Mouse (Mus musculus) cerebral cortex, adult 2 months (tissue): Measurements from ENCODE around the gene Rab10.

ENCODE experiments used
- WGBS: fragments of 180-500 bp; shearing (Covaris S2); methylation state at CpG from one replicate; pipeline ENCODE4 v1.1.7; 2018; 5-methylcytosine and 5-hydroxymethylcytosine counted together

Gene Rab10

DNA sequence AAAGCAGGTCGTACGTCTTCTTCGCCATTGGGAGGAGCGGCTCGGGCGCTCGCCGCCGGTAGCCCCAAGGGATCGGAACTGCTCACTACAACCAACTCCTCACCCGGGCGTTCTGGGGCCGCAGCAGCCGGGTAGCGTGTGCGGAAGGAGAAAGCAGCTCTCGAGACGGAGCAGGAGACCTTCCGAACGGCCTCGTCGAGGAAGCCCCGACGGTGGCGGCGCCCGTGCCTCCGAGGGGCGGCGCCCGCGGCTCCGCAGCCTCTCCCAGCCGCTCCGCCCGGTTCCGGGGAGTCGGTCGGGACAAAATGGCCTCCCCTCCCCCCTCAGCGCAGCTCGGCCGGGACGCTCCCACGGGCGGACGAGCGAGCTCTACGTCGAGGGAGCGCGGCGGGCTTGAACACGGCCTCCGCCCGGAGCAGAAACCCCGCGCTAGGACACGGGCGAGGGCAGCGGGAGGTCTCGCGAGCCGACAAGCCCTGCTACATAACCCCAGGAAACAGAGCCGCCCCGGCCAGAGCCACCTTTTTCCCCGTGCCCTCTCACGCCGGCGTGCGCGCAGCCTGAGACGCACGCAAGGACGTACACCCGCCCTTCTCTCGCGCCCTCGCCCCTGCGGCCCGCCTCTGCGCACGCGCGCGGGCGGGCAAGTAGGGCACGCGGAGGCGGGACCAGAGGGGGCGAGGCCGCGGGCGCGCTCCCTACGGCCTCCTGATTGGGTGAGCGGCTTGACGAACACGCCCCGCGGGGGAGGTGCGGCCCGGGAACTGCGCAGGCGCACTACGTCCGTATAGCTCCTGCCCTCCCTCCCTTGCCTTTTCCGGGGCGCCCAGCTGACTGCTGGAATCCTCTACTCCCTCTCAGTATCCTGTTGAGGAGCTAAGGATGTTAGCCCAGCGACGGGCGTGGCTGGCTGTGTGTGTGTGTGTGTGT lies at the start of gene Rab10:
Gene Rab10, minus strand, starts transcription at position 579 of the 930 bp plus-strand sequence.
- WGBS: under 1% methylated on average over 111 of the region's 111 CpGs

DNA sequence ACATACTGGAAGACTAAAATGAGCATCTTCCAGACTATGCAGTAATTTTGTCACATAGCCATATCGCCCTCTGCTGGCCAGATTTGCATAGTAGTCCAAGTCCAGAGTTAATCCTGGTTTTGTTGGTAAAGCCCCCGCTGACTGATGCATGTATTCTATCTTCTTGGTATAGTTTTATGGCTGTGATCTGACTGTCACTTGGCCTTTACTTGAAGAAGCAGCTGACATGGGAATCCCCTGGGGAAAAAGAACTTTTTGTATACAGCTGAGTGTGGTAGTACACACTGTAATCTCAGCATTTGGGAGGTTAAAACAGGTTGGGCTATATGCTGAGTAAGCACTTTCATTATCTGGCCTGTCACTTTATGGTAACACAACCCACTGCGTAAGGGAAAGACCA lies 49.5 kb upstream of the Rab10 start:
- 19% methylated on average over 3 of the region's 3 CpGs for WGBS

DNA sequence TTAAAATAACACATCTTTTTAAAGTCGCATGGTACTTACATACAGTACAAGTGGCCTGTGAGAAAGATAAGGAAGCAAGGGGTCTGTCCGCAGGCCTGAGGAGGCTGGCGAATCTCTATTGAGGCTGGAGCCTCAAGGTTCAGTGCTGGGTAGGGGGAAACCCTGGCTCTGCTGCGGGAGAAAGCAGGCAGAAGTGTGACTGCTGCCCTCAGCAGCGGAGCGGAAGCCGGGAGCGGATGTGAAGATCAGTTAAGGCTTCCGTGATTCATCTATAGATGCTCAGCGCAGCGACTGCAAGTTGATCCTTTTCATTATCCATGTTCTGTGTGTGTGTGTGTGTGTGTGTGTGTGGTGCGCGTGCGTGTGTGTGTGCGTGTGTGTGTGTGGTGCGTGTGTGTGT lies 47.1 kb upstream of the Rab10 start:
- 67% methylated on average over 16 of the region's 16 CpGs for WGBS

DNA sequence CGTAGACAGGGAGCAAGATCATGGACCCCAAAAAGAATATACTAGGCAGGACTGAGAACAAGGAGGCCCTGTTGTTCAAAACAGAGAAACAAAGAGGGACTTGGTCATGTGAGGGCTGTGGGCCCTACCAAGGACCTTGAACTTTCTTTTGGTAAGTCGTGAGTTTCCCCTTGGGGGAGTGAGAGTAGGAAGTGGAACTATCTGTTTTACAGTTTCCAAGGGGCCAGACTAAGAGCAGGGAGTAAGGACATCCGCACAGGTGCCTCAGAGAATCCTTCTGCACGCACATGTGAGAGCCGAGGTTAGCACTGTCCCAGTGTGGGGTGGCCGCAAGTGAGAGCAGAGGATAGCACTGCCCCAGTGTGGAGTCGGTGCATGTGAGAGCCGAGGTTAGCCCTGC lies 45.3 kb upstream of the Rab10 start:
- 80% methylated on average over 8 of the region's 8 CpGs for WGBS

- WGBS: 89% methylated on average over 6 of the region's 6 CpGs
Measured at GRCm38 (mm10) chr12:3352216-3352615, 42.4 kb upstream of the Rab10 start.

DNA sequence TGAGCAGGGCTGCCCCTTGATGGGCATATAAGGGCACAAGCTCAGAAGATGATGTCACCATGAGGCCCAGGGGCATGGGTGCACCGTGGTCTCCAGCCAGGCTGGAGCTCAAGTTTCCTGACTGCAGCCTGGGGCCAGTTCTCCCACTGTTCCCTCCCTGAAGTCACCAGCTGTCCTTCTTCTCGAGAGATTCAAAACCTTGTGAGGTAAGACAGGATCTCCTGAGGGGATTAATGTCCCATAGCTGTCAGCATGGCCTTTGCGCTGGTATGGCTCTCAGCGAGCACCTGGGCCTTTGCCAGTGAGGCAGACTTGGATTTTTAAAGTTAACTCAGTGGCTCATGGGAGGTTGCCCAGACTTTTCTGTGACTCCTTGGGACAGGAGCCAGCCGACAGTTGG lies 40.4 kb upstream of the Rab10 start:
- WGBS: 57% methylated on average over 5 of the region's 5 CpGs

DNA sequence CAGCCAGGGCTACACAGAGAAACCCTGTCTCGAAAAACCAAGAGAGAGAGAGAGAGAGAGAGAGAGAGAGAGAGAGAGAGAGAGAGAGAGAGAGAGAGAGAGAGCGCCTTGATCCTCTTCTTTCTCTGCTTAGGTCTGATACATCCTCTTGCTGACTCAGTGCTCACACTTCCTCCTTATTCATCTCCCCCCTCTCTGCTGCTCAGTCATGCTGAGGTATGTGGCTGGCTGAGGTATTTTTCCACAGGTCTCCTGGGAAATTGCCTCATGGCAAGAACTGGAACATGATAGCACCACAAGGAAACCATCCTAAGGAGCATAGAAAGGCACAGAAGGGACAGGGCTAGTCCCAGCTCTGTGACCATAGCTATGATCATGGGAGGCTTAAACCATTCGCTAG lies 39.6 kb upstream of the Rab10 start:
- 69% methylated on average over 2 of the region's 3 CpGs for WGBS

DNA sequence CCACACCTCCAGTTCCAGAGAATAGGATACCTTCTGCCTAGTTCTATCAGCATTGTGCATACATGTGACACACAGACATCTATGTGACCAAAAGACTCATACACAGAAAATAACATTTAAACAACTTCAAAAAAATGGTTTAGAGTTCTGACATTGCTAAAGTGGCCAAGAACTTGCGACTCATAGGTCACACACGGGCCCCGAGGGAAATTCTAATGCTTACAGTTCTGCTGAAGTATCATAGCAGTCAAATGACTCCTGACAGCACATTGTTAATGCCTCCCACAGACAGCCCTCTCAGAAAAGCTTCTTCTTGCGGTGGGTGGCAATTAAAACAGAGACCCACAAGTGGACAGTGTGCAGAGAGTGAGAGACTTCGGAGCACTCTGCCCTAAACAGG lies 35.3 kb upstream of the Rab10 start:
- 85% methylated on average over 5 of the region's 5 CpGs for WGBS

DNA sequence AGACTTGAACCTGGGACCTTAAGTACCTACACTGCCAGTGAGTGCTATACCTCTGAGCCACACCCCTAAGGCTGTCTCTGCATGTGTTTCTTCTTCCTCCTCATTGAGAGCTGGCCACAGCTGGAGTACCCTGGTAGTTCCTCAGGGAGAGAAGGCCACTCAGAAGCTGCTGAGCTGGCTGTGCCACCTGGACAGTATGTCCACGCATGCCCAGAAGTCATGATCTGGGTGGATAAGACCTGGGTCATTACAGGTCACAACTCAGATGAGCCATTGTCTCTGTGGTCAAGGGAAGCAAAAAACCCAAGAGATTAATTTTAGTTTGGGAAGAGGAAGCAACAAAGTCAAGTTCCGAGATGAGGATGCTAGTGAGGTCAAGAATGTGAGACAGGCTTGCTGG lies 34.4 kb upstream of the Rab10 start:
- whole genome bisulfite sequencing: 94% methylated on average over 2 of the region's 2 CpGs

DNA sequence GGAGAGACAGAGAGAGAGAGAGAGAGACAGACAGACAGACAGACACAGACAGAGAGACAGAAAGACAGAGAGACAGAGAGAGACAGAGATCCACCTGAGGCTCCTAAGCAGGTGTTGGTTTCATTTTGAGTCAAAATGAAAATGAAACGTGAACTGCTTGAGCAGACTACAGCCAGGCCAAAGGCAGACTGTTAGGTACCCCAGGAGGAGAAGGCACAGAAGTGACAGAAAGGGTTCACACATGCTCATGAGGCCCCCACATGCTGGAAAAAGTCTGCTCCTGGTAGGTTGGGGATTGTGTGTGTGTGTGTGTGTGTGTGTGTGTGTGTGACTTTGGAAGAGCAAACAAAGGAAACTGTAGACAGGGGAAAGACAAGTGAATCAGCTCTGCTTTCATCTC lies 29.2 kb upstream of the Rab10 start:
- WGBS: 76% methylated on average over 1 of the region's 1 CpGs

- 83% methylated on average over 4 of the region's 4 CpGs for WGBS
Measured at GRCm38 (mm10) chr12:3329677-3330076, 19.9 kb upstream of the Rab10 start.

DNA sequence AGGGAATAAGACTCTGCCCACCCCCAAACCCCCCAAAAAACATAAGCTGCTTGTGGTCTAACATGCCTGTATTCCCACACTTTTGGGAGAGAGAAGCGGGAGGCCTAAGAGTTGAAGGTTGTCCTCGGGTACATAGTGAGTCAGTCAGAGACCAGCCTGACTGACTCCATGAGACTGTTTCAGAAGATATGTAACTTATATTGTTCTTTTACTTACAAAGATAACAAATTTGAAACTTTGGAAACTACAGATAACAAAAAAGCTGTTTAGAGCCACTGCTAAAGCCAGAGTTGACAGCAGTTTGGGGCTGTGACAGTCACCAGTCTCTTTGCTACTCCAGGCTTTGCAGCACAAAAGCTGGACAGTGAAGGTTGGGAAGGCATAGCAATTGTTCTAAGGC lies 15.5 kb upstream of the Rab10 start:
- 94% methylated on average over 2 of the region's 2 CpGs for WGBS

DNA sequence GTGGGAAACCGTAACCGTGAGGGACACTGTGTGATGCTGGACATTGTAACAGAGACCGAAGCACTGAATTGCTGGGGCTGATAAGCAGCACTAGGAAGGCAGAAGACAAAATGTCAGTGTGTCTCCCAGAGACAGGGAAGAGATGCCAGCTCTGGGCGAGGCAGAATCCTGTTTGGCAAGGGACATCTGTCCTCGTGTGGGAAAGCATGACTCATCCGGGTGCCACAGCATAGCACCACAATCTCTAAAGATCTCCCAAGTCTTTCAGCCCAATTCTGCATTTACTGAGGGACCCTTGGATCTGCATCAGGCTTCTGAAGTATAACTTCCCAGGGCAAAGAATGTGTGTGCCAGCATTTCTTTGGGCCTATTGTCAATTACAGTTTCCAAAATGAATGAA lies 13.5 kb upstream of the Rab10 start:
- 37% methylated on average over 6 of the region's 6 CpGs for WGBS

- 41% methylated on average over 4 of the region's 4 CpGs for WGBS
Measured at GRCm38 (mm10) chr12:3319377-3319776, 9.6 kb upstream of the Rab10 start.

- 81% methylated on average over 3 of the region's 3 CpGs for WGBS
Measured at GRCm38 (mm10) chr12:3316937-3317336, 7.2 kb upstream of the Rab10 start.

GRCm38 (mm10) chr12:3316083-3316482 lies 6.3 kb upstream of the Rab10 start:
- 38% methylated on average over 2 of the region's 2 CpGs for WGBS

GRCm38 (mm10) chr12:3312886-3313285 lies 3.1 kb upstream of the Rab10 start:
- 84% methylated on average over 3 of the region's 3 CpGs for WGBS

GRCm38 (mm10) chr12:3310321-3310692 lies 538 bp upstream of the Rab10 start:
- WGBS: under 1% methylated on average over 15 of the region's 15 CpGs

DNA sequence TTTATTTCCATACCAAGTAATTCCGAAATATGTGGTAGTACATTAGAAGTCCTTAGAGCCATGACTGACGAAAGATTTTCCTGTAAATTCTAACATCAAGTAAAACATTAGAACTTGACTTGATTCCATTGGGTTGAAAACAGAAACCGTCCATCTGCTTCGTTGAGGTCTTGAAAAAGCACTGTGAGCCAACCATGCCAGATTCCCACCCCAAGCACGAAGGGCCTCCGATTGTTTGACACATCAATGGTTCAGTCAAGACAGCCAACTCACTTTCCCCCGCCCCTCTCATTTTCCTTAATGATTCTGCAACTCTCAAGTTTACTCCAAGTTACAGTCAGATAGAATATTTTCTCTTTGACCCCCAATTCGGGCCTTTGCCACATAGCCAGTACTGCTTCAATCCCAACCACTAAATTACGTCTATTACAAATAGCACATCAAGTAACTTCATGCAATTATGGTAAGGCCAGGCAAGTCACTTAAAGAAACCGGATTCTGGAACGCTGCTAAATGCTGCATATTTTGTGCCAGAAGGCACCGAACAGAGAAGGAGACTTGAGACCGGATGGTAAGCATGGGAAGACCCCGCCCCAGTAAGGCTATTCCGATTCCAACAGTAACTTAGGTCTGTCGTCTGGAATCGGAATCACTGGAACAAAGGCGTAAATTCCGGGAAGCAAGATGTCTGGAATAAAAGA lies 1.1 kb downstream of the Rab10 start:
- under 1% methylated on average over 19 of the region's 19 CpGs for WGBS

DNA sequence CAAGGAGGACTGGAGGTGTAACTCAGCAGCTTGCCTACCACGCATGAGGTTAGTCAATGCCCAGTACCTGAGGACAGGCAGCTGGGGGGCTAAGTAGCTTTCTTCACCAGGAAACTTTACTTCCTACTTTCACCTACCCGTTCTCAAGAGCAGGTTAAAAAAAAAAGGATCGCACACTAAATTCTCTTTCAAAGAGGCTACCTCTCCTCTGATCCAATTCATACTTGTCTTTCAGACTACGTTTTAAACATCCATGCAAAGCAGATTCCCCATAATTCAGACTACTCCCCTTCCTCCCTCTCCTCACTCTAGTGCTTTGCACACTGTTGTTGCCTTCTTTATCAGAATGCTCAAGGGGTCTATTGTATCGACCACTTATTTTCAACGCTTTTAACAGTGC lies 2.2 kb downstream of the Rab10 start:
- 8% methylated on average over 6 of the region's 6 CpGs for WGBS

DNA sequence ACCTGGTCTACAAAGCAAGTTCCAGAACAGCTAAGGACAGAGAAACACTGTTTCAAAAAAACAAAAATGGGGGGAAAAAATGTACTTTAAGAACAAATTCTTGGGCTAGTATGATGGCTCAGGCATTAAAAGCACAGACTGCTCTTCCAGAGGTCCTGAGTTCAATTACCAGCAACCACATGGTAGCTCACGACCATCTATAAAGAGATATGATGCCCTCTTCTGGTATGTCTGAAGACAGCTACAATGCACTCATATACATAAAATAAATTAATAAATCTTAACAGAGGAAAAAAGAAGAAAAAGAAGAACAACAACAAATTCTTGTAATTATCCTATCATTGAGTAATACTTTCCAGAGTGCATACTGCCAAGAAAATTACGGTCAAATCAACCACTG lies 4.5 kb downstream of the Rab10 start:
- WGBS: 53% methylated on average over 2 of the region's 2 CpGs

- WGBS: 81% methylated on average over 6 of the region's 6 CpGs
Measured at GRCm38 (mm10) chr12:3297622-3298021, 12.1 kb downstream of the Rab10 start.

DNA sequence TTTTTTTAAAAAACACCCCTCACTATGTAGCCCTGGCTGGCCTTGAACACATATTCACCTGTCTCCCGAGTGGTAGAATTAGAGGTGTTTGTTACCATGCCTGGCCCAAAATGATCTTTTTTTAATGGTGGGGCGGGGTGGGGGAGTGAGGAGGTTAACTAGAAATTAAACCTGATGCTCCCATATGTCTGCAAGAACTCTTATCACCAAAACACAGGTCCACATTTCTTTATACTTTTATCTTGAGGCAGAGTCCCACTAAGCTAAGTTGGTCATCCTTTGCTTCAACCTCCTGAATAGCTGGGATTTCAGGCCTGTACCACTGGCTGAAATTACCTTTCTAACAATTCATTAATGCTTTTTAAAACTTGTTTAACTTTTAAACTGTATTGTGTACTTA lies 13.7 kb downstream of the Rab10 start:
- WGBS: 90% methylated on average over 2 of the region's 2 CpGs
